ENCODE assay signal across 21 mouse cellular contexts in genomic region chr11:118974340-118974739, GRCm38 (mm10). TPM values are rescaled to one million over a fixed set of nuclear protein-coding genes. Genes with fewer than 3 reads are reported as not detected.
"Had no signal": no experiment of that assay in that cellular context is flagged by ENCODE, and none has a peak within 500 bp of the region (broad histone marks: within the 10 kb centered on the region; RNA-seq: fewer than 3 reads in every experiment).

No protein-coding gene starts in this region.

- H3K9me3 ChIP-seq: kidney, embryonic 15.5 days; limb, embryonic 13.5 days; midbrain, embryonic 15.5 days; neural tube, embryonic 13.5 days had no signal

- H3K4me2 ChIP-seq: kidney, embryonic 15.5 days; limb, embryonic 13.5 days; liver, embryonic 11.5 days; lung, embryonic 14.5 days; midbrain, embryonic 11.5 days; midbrain, embryonic 15.5 days; neural tube, embryonic 13.5 days had no signal

- H3K27me3 ChIP-seq: midbrain, embryonic 15.5 days had no signal

- ATAC-seq: midbrain, embryonic 15.5 days had no signal

- H3K27ac ChIP-seq: kidney, embryonic 15.5 days; limb, embryonic 13.5 days; midbrain, embryonic 15.5 days had no signal

- H3K36me3 ChIP-seq: kidney, embryonic 15.5 days; limb, embryonic 13.5 days; midbrain, embryonic 15.5 days; neural tube, embryonic 13.5 days had no signal

- DNase-seq: kidney, postnatal 14 days; left cerebral cortex, postnatal 4 days; lung, embryonic 14.5 days; lung, postnatal 10 days; lung, postnatal 4 days; retina, postnatal 1 day; thymus, postnatal 36 days had no signal

- H3K4me3 ChIP-seq: kidney, embryonic 15.5 days; limb, embryonic 13.5 days; midbrain, embryonic 15.5 days; neural tube, embryonic 13.5 days had no signal

- H3K9ac ChIP-seq: kidney, embryonic 15.5 days; limb, embryonic 13.5 days; lung, embryonic 14.5 days; midbrain, embryonic 15.5 days; neural tube, embryonic 13.5 days had no signal

RNA-seq across cellular contexts. Expression of gene Enpp7, which starts 13.6 kb away (rescaled TPM):
- total RNA-seq: layer of hippocampus, adult 8-10 months; layer of hippocampus, postnatal 14 days; left cerebral cortex, adult 18-20 months; left cerebral cortex, postnatal 10 days; left cerebral cortex, postnatal 4 days; megakaryocyte, adult 5-6 weeks had no signal
- polyA plus RNA-seq: kidney, embryonic 15.5 days; limb, embryonic 13.5 days; liver, embryonic 11.5 days; liver, embryonic 16.5 days; lung, embryonic 14.5 days; midbrain, embryonic 11.5 days; midbrain, embryonic 15.5 days; neural tube, embryonic 13.5 days; stomach, embryonic 16.5 days; thymus, postnatal 0 days had no signal
